Mouse (Mus musculus) heart, postnatal 36 days (tissue): Measurements from ENCODE around the gene Gm49337. TPM values are rescaled to one million over a fixed set of nuclear protein-coding genes. Genes with fewer than 3 reads are reported as not detected.
"Not testable (repeated sequence)": the region's sequence is repeated elsewhere in the genome, so short reads cannot be mapped to it uniquely, and the experiment has no call there.

Experiments
- DNase-seq, 2 experiments: peaks; one replicate each; pipeline ENCODE4 v3.0.0; 2021 to 2022
- intact Hi-C: fragments of 180-260 bp; cut with DNase I; formaldehyde crosslinking; loops from one replicate; pipeline ENCODE4 v1.15.1; 2025
- total RNA-seq, 2 experiments: library from RNA; stranded (reverse); gene quantifications; 2 replicates each; pipeline ENCODE4 v1.2.3; 2021

Gene Gm49337
- total RNA-seq, 2 experiments from 2014 or later: not detected

DNA sequence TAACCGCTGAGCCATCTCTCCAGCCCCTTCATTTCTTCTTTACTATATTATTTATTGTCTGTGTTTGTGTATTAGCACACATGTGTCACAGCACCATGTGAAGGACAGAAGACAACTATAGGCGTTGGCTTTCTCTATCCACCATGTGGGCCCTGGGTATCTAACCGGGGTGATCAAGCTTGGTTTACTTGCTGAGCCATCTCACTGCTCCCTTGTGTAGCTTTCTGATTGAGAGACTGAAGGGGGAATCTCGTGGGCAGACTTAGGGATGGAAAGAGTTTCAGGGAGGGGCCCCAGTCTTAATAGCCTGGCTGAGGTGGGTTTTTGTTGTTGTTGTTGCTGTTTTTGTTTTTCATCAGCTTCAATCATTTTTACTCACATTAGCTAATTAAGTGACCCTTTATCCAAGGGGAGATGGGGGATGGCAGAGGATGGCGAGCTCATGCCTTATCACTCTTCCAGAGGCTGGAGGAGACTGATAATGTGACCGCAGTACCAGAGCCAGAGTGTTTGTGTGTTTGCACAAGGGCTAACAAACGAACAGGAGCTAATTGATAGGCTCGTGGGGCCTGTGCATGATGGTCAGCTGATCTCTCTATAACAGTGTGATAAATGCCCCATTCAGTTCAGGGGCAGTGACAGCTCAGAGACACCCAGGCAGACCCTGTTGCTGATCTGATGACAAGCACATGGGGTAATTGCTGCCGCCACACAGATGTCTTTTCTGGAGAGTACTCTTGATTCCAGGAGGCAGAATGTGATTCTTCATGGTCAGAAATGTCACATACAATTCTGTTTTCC is 20.6 kb downstream of the Gm49337 start:
- intact Hi-C loops: loop anchor here (2.0 kb wide), 2 partner anchors 17 to 25 kb away; no protein-coding TSS in a partner anchor
- DNase-seq: no peak

GRCm38 (mm10) chr4:116198422-116198821 is 25.2 kb downstream of the Gm49337 start:
- DNase-seq: no peak
- intact Hi-C loops: no loop called here

GRCm38 (mm10) chr4:116204422-116204821 is 31.2 kb downstream of the Gm49337 start:
- no peak for DNase-seq
- intact Hi-C loops: no loop called here

- DNase-seq: no peak
- intact Hi-C loops: no loop called here
Measured at GRCm38 (mm10) chr4:116206531-116206930, 33.3 kb downstream of the Gm49337 start.

DNA sequence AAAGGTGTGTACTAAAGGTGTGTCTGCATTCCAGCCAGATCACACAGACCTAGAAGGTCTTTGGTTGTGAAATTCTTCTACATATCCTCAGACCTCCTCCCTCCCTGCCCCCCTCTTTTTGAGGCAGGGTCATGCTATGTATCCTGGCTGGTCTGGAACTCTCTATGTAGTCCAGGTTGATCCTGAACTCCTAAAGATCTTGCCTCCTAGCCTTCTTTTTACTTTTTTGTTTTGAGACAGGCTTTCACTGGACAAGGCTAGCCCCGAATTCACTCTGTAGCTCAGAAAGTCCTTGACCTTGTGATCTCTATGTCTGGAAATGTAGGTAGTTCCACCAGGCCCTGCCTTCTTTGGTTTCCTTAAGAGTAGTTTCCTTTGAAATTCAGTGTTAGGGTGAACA is 35.7 kb downstream of the Gm49337 start:
- intact Hi-C loops: no loop called here
- no peak for DNase-seq

GRCm38 (mm10) chr4:116215895-116216605 is 42.9 kb downstream of the Gm49337 start:
- no peak for DNase-seq
- intact Hi-C loops: no loop called here

DNA sequence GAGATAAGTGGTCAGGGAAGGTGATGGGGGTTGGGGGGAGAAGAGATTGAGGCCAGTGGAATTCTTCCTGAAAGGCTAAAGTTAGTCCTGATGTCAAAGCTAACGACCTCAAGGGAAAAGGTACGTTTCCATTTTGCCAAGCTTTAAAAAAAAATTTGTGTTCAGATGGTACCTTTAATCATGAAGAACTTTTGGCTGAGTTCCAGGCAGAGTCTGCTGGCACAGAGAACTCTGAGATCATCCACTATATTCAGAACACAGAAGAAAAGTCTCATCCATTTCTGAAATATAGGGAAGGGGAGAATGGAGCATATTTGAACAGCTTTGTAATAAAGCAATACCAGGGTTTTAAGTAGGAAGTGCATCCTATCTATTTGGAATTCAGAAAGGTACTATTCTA is 43.9 kb downstream of the Gm49337 start:
- no peak for DNase-seq
- intact Hi-C loops: no loop called here

- intact Hi-C loops: loop anchor here (2.0 kb wide), 1 partner anchor 25 kb away; no protein-coding TSS in a partner anchor
- not testable (repeated sequence) for DNase-seq
Measured at GRCm38 (mm10) chr4:116217661-116218060, 44.5 kb downstream of the Gm49337 start.

DNA sequence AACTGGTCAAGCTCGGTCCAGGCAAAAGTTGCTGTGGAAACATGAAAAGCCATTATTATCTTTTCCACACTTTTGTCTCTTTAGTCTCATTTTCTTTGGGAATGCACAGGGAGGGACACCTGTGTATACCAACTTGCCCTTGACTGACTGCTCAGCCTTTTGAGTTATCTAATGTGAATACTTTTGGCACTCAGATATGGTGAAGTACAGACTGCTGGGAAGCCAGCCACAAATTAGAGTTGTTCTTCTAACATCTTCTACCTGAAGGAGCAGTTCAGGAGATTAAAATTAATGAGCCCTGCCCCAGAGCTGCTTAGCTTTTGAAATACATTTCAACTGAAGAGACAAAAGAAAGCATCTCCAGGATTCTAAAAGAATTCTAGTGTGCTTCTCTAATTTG is 45.9 kb downstream of the Gm49337 start:
- intact Hi-C loops: loop anchor here (2.0 kb wide), 1 partner anchor 26 kb away; no protein-coding TSS in a partner anchor

DNA sequence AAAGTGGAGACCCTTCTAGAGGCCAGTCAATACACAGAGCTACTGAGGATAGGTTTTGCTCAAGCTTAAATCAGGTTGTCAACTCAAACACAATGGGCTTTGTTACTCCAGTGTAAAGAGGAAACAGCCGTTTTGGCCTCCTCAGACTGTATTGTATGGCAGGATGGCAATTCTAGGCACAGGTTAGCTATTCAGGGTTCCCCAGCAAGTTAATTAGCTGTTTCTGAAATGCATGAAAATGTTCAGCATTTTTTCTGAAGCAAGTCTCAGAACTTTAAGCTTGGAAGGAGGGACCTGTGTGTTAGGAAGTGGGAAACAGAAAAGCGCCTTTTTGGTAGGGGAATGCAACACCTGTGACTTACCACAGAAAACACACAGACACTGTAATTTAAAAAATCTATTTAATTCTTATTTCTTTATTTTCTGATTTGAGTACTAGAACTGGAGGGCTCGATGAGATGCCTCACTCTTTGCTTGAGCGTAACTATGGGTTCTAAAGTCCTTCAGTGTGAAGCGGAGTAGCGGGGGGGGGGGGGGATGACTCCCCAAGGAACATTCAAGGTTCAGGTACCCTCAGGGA is 47.0 kb downstream of the Gm49337 start:
- intact Hi-C loops: loop anchor here (2.0 kb wide), 1 partner anchor 45 kb away; no protein-coding TSS in a partner anchor

More for the DNA sequence above, 45.9 kb downstream of the Gm49337 start:
- no peak for DNase-seq

DNA sequence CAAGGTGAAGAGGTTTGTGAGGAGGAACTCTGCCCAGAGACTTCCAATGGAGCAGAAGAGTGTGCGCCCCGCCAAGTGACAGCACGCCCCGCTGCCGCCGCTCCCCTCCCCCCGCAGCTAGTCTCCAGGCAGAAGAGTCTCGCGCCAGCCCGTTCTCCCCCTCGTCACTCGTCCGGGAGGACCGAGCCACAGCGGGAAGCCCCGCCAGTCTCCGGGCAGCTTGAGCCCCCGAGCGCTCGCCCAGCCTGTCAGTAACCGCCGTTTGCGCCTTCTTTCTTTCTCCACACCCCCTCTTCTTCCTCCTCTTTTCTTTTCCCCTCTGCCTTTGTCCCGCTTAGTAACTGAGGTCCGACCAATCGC is 47.6 kb downstream of the Gm49337 start:
- intact Hi-C loops: loop anchor here (2.0 kb wide), 1 partner anchor 46 kb away; no protein-coding TSS in a partner anchor

More for the DNA sequence above, 47.0 kb downstream of the Gm49337 start:
- DNase-seq: peak; percentile 7 to 11

DNA sequence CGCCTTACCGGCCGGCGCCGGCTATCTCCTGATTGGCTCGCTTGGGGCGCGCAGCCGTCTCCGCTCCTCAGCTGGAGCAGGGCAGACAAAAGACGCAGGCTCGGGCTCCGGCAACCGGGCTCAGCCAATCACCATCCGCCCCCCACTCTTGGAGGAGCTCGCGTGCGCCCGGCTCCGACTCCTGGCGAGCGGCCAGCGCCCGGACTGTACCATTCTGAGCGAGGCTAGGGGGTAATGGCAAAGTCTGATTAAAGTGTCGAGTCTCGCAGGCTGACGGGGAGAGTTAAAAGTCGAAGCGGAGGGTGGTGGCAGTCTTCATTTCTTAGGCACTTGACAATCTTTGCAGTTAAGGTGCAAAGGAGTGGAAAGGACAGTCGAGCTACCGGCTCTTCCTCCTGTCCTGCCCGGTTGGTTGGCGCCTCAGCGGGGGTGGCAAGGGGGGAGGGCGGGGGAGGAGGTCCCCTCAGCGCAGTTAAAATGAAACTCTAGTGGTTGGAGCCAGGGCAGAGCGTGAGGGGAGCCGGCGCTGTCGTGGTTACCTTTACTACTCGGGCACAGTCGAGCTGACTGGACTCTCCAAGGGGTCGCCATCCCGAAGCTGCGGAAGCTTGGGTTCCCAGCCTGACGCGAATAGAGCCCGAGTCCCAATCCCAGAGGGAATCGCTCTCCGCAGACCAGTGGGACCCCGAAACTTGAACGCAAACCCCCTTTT is 48.1 kb downstream of the Gm49337 start, which contains the start of gene Pik3r3:
Gene Pik3r3 (plus strand): TSS at position 479 of the 712 bp plus-strand sequence.
- intact Hi-C loops: loop anchor here (2.0 kb wide), 1 partner anchor 46 kb away; no protein-coding TSS in a partner anchor
- DNase-seq: peak; percentile 96 to 98

More for the DNA sequence above, 47.6 kb downstream of the Gm49337 start:
- DNase-seq: no peak

GRCm38 (mm10) chr4:116221996-116222842 is 49.0 kb downstream of the Gm49337 start:
- peak in 1 of 2 experiments; percentile 23 for DNase-seq

GRCm38 (mm10) chr4:116222843-116223119 is 49.6 kb downstream of the Gm49337 start:
- intact Hi-C loops: no loop called here

More at GRCm38 (mm10) chr4:116221996-116222842, 49.0 kb downstream of the Gm49337 start:
- intact Hi-C loops: loop anchor here (2.0 kb wide), 1 partner anchor 47 kb away; no protein-coding TSS in a partner anchor

DNA sequence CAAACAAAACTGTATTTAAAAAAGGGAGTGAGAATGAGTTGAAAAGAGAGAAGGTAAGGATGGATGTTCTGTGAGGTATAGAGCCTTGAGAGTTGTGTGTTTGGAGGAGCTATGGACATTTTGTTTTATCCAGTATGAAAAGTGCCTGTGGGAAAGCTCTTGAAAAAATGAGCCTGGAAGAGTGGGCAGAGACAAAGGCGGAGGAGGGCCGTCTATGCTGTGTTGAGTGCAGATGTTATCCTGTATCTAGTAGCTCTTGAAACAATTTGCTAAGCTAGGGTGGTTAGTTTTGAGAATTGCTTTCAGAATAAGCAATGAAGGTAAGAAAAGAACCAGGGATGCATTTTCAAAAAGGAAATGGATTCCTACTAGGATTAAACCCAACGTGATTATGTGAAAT is 70.2 kb downstream of the Gm49337 start:
- intact Hi-C loops: loop anchor here (2.0 kb wide), 1 partner anchor 15 kb away; no protein-coding TSS in a partner anchor
- no peak for DNase-seq

More at GRCm38 (mm10) chr4:116222843-116223119, 49.6 kb downstream of the Gm49337 start:
- no peak for DNase-seq

DNA sequence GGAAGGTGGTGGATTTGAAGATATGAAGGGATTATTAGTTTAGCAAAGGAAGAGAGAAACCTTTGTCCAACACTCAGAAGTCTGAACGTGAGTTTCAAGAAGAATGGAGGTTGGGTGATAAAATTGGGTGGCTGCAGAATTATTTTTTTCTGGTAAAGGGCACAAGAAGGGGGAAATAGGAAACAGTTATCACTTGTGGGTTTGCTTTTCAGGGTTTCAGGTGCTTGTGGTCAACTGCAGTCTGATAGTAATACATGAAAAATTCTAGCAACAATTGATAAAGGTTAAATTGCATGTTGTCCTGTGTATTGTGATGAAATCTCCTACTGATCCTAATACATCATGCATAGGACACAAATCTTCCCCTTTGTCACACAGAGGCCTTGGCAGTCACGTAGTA is 71.1 kb downstream of the Gm49337 start:
- DNase-seq: no peak
- intact Hi-C loops: no loop called here

DNA sequence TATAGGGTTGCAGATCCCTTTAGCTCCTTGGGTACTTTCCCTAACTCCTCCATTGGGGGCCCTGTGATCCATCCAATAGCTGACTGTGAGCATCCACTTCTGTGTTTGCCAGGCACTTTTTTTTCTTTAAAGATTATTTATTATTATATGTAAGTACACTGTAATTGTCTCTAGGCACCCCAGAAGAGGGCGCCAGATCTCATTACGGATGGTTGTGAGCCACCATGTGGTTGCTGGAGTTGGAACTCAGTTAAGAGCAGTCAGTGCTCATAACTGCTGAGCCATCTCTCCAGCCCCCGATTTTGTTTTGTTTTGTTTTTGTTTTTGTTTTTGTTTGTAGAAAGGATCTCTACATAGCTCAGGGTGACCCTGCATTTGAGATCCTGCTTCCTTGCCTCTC is 72.7 kb downstream of the Gm49337 start:
- intact Hi-C loops: loop anchor here (5.0 kb wide), 1 partner anchor 41 kb away; no protein-coding TSS in a partner anchor
- peak; percentile 23 to 42 for DNase-seq

DNA sequence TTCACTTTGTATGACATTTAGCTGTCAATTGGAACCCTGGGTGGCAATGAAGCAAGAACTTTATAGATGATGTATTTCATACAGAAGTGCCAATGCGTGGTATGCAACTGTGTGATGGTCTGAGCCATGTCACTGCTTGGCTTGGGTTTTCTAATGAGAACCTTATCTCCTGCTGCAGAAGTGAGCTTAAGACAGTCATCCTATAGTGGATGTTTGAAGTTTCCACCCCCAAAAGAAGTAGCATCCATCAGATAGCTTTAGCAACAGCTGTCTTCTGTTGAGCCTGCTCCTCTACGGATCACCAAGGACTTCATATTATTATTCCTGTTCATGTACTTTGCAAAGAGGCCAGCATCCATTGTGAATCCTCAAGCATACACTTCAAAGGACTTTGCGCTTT is 76.8 kb downstream of the Gm49337 start:
- intact Hi-C loops: loop anchor here (5.0 kb wide), 1 partner anchor 37 kb away; no protein-coding TSS in a partner anchor
- DNase-seq: no peak

- no peak for DNase-seq
- intact Hi-C loops: loop anchor here (5.0 kb wide), 1 partner anchor 96 kb away; the partner anchor contains the start of genes 1700042G07Rik and Gm49337
Measured at GRCm38 (mm10) chr4:116268220-116268619, 95.0 kb downstream of the Gm49337 start.
